Mouse (Mus musculus): ENCODE data around the gene Olfr283.
"Not testable (repeated sequence)": the region's sequence is repeated elsewhere in the genome, so short reads cannot be mapped to it uniquely, and the experiment has no call there.

The Olfr283 gene

GRCm38 (mm10) chr15:98380846-98381245, at the start of gene Olfr283:
Gene Olfr283, minus strand, starts transcription at chr15:98380946.
- no peak for DNase-seq (ENCODE audit: low read depth)

GRCm38 (mm10) chr15:98425188-98425587, 44.4 kb upstream of the Olfr283 start:
- DNase-seq (ENCODE audit: low read depth), result no peak

GRCm38 (mm10) chr15:98424753-98425152, 44.0 kb upstream of the Olfr283 start:
- DNase-seq (ENCODE audit: low read depth), result no peak

GRCm38 (mm10) chr15:98424326-98424725, 43.6 kb upstream of the Olfr283 start:
- DNase-seq (ENCODE audit: low read depth), result no peak

- no peak for DNase-seq (ENCODE audit: low read depth)
These were observed 40.2 kb upstream of the Olfr283 start for GRCm38 (mm10) chr15:98420897-98421296.

GRCm38 (mm10) chr15:98418096-98418495, 37.4 kb upstream of the Olfr283 start:
- no peak for DNase-seq (ENCODE audit: low read depth)

- not testable (repeated sequence) for DNase-seq (ENCODE audit: low read depth)
These were observed 36.5 kb upstream of the Olfr283 start for GRCm38 (mm10) chr15:98417285-98417684.

GRCm38 (mm10) chr15:98416802-98417201, 36.1 kb upstream of the Olfr283 start:
- not testable (repeated sequence) for DNase-seq (ENCODE audit: low read depth)

- DNase-seq (ENCODE audit: low read depth), result no peak
These were observed 35.2 kb upstream of the Olfr283 start for GRCm38 (mm10) chr15:98415996-98416395.

- DNase-seq (ENCODE audit: low read depth), result no peak
These were observed 29.5 kb upstream of the Olfr283 start for GRCm38 (mm10) chr15:98410249-98410648.

GRCm38 (mm10) chr15:98409635-98410034, 28.9 kb upstream of the Olfr283 start:
- DNase-seq (ENCODE audit: low read depth), result no peak

- no peak for DNase-seq (ENCODE audit: low read depth)
These were observed 27.8 kb upstream of the Olfr283 start for GRCm38 (mm10) chr15:98408406-98409060.

- no peak for DNase-seq (ENCODE audit: low read depth)
These were observed 21.6 kb upstream of the Olfr283 start for GRCm38 (mm10) chr15:98402356-98402755.

GRCm38 (mm10) chr15:98397136-98397535, 16.4 kb upstream of the Olfr283 start:
- DNase-seq (ENCODE audit: low read depth), result no peak

GRCm38 (mm10) chr15:98391903-98392187, 11.1 kb upstream of the Olfr283 start:
- DNase-seq (ENCODE audit: low read depth), result no peak

- no peak for DNase-seq (ENCODE audit: low read depth)
These were observed 10.5 kb upstream of the Olfr283 start for GRCm38 (mm10) chr15:98391081-98391902.

- peak; percentile 13 for DNase-seq (ENCODE audit: low read depth)
These were observed 9.1 kb upstream of the Olfr283 start for GRCm38 (mm10) chr15:98389796-98390195.

GRCm38 (mm10) chr15:98387621-98388020, 6.9 kb upstream of the Olfr283 start:
- no peak for DNase-seq (ENCODE audit: low read depth)

- DNase-seq (ENCODE audit: low read depth), result no peak
These were observed 2.5 kb downstream of the Olfr283 start for GRCm38 (mm10) chr15:98378209-98378608.

- no peak for DNase-seq (ENCODE audit: low read depth)
These were observed 39.9 kb downstream of the Olfr283 start, which contains the start of gene Olfr284 for GRCm38 (mm10) chr15:98340887-98341286. Gene Olfr284, minus strand, starts transcription at chr15:98340987.

Data from c-Kit-positive CD71-positive TER-119-negative erythroid progenitor cells, embryonic 14.5 days (primary cell).